Mouse (Mus musculus): ENCODE measurements around the gene Nbdy. TPM values are rescaled to one million over a fixed set of nuclear protein-coding genes. Genes with fewer than 3 reads are reported as not detected.

The Nbdy gene
- polyA plus RNA-seq, 1 experiment from 2014 or later, result 132 TPM

Other genes with a start within 250 kb of the Nbdy start
- gene Ubqln2, start 225.4 kb upstream of the Nbdy start, polyA plus RNA-seq (2015; fragmentation: Nextera tagmentation; extraction: Ambion mirVana), result 25.2 and 25.3 TPM in 2 replicates
- gene Cypt3, start 165.0 kb upstream of the Nbdy start, polyA plus RNA-seq (2015; fragmentation: Nextera tagmentation; extraction: Ambion mirVana), result not detected in 2 replicates
- 7.5 and 8.2 TPM in 2 replicates for gene Kctd12b, start 27.2 kb upstream of the Nbdy start, polyA plus RNA-seq (2015; fragmentation: Nextera tagmentation; extraction: Ambion mirVana)
- 33.6 and 39.2 TPM in 2 replicates for gene Spin2c, start 108.6 kb downstream of the Nbdy start, polyA plus RNA-seq (2015; fragmentation: Nextera tagmentation; extraction: Ambion mirVana)